Mouse (Mus musculus): ENCODE measurements around the gene Ppp2r3c.
"Not testable (repeated sequence)": the region's sequence is repeated elsewhere in the genome, so short reads cannot be mapped to it uniquely, and the experiment has no call there.

Ppp2r3c gene

GRCm38 (mm10) chr12:55272243-55272642 lies 30.6 kb downstream of the Ppp2r3c start:
- peak; percentile 23 for DNase-seq (ENCODE audit: low spot score)

- not testable (repeated sequence) for DNase-seq (ENCODE audit: low spot score)
Measured at GRCm38 (mm10) chr12:55263385-55263784, 39.4 kb downstream of the Ppp2r3c start.

GRCm38 (mm10) chr12:55261950-55262349 lies 40.8 kb downstream of the Ppp2r3c start:
- not testable (repeated sequence) for DNase-seq (ENCODE audit: low spot score)

- not testable (repeated sequence) for DNase-seq (ENCODE audit: low spot score)
Measured at GRCm38 (mm10) chr12:55242243-55242642, 60.6 kb downstream of the Ppp2r3c start.

GRCm38 (mm10) chr12:55230520-55230861 lies 72.3 kb downstream of the Ppp2r3c start:
- not testable (repeated sequence) for DNase-seq (ENCODE audit: low spot score)

GRCm38 (mm10) chr12:55229626-55230519 lies 72.9 kb downstream of the Ppp2r3c start, which contains the start of gene Srp54c:
Srp54c (plus strand) TSS chr12:55230168.
- DNase-seq (ENCODE audit: low spot score): not testable (repeated sequence)
